Mouse (Mus musculus) frontal cortex, postnatal 36 days (tissue): ENCODE measurements around the gene Ezh1.

Experiments
- DNase-seq, 2 experiments: peaks; one replicate each; pipeline ENCODE4 v3.0.0; 2022; ENCODE audit warnings: low spot score in 2 of 2

The Ezh1 gene

GRCm38 (mm10) chr11:101143338-101144225 is 82.7 kb downstream of the Ezh1 start:
- peak in 1 of 2 experiments; percentile 62 for DNase-seq

GRCm38 (mm10) chr11:101142215-101142967 is 83.9 kb downstream of the Ezh1 start:
- no peak for DNase-seq
